Mouse (Mus musculus) left cerebral cortex, adult 11 months (tissue): Measurements from ENCODE around the gene Fbxo27.

Experiments used
- DNase-seq: peaks from one replicate; pipeline ENCODE4 v3.0.0; 2022; ENCODE audit warnings: low spot score

The Fbxo27 gene

GRCm38 (mm10) chr7:28702601-28703143, 10.0 kb downstream of the Fbxo27 start:
- no peak for DNase-seq

- DNase-seq, result no peak
Observed at GRCm38 (mm10) chr7:28709454-28709853, 16.8 kb downstream of the Fbxo27 start.

- DNase-seq, result no peak
Observed at GRCm38 (mm10) chr7:28710962-28711361, 18.3 kb downstream of the Fbxo27 start.

GRCm38 (mm10) chr7:28714667-28715066, 22.0 kb downstream of the Fbxo27 start:
- no peak for DNase-seq

- DNase-seq, result no peak
Observed at GRCm38 (mm10) chr7:28715598-28715997, 22.9 kb downstream of the Fbxo27 start.

- no peak for DNase-seq
Observed at GRCm38 (mm10) chr7:28716590-28717281, 24.1 kb downstream of the Fbxo27 start, which contains the start of gene Fbxo17. TSS of gene Fbxo17 (plus strand) at chr7:28716804.

- no peak for DNase-seq
Observed at GRCm38 (mm10) chr7:28717726-28718125, 25.1 kb downstream of the Fbxo27 start.

- no peak for DNase-seq
Observed at GRCm38 (mm10) chr7:28719159-28719558, 26.5 kb downstream of the Fbxo27 start.

- DNase-seq, result no peak
Observed at GRCm38 (mm10) chr7:28719650-28720049, 27.0 kb downstream of the Fbxo27 start.

GRCm38 (mm10) chr7:28720753-28721537, 28.3 kb downstream of the Fbxo27 start:
- no peak for DNase-seq

GRCm38 (mm10) chr7:28722079-28722478, 29.4 kb downstream of the Fbxo27 start:
- no peak for DNase-seq

- DNase-seq, result no peak
Observed at GRCm38 (mm10) chr7:28724613-28725012, 32.0 kb downstream of the Fbxo27 start.

- peak; percentile 76 for DNase-seq
Observed at GRCm38 (mm10) chr7:28726600-28726999, 34.0 kb downstream of the Fbxo27 start.

GRCm38 (mm10) chr7:28727649-28728340, 35.1 kb downstream of the Fbxo27 start:
- no peak for DNase-seq

- DNase-seq, result no peak
Observed at GRCm38 (mm10) chr7:28732341-28733142, 39.9 kb downstream of the Fbxo27 start.

- no peak for DNase-seq
Observed at GRCm38 (mm10) chr7:28733211-28733610, 40.6 kb downstream of the Fbxo27 start.

- no peak for DNase-seq
Observed at GRCm38 (mm10) chr7:28735701-28736100, 43.1 kb downstream of the Fbxo27 start.

GRCm38 (mm10) chr7:28739829-28740228, 47.2 kb downstream of the Fbxo27 start:
- no peak for DNase-seq

- DNase-seq, result no peak
Observed at GRCm38 (mm10) chr7:28740949-28741348, 48.3 kb downstream of the Fbxo27 start.

- DNase-seq, result no peak
Observed at GRCm38 (mm10) chr7:28741368-28741708, 48.7 kb downstream of the Fbxo27 start.

- peak; percentile 98 for DNase-seq
Observed at GRCm38 (mm10) chr7:28741709-28742438, 49.2 kb downstream of the Fbxo27 start, which contains the start of the genes Mrps12 and Sars2. TSS of gene Mrps12 (minus strand) at chr7:28741820. TSS of gene Sars2 (plus strand) at chr7:28741992.
